Mouse (Mus musculus) forebrain, embryonic 12.5 days (tissue): ENCODE measurements at regions not wholly inside any gene's neighbourhood (a gene's known extent, or its start where the extent isn't known, plus 50 kb on each side); places are given as distances from the start of the nearest gene placed in this dataset.

ENCODE experiments used
- ATAC-seq: fragments of 200-750 bp; cut with Nextera tagmentation; 2 replicates; pipeline ENCODE4 v1.8.0; 2017; ENCODE audit warnings: moderate TSS enrichment; ENCODE audit not compliant: low FRiP score
- H3K27ac ChIP-seq: fragments of 300-500 bp; sonication (generic); 2 replicates; pipeline ENCODE4 v1.5.1; 2016; ENCODE audit warnings: mild to moderate bottlenecking
- H3K27me3 ChIP-seq: fragments of 300-500 bp; sonication (generic); 2 replicates; pipeline ENCODE4 v1.6.1; 2016; ENCODE audit warnings: mild to moderate bottlenecking
- H3K36me3 ChIP-seq: fragments of 300-500 bp; sonication (generic); replicated peaks from 2 replicates; pipeline ENCODE4 v1.6.1; 2016; ENCODE audit warnings: mild to moderate bottlenecking
- H3K4me1 ChIP-seq: fragments of 300-500 bp; sonication (generic); 2 replicates; pipeline ENCODE4 v1.6.1; 2016
- H3K4me2 ChIP-seq: fragments of 300-500 bp; sonication (generic); 2 replicates; pipeline ENCODE4 v1.6.1; 2016; ENCODE audit warnings: mild to moderate bottlenecking, moderate library complexity
- H3K4me3 ChIP-seq: fragments of 300-500 bp; sonication (generic); replicated peaks from 2 replicates; pipeline ENCODE4 v1.5.1; 2016; ENCODE audit warnings: mild to moderate bottlenecking
- H3K9ac ChIP-seq: fragments of 300-500 bp; sonication (generic); 2 replicates; pipeline ENCODE4 v1.6.1; 2016; ENCODE audit warnings: mild to moderate bottlenecking
- H3K9me3 ChIP-seq: fragments of 300-500 bp; sonication (generic); 2 replicates; pipeline ENCODE4 v1.6.1; 2016
- WGBS: fragments of 180-500 bp; shearing (Covaris S2); methylation state at CpG from one replicate; pipeline ENCODE4 v1.1.7; 2016; 5-methylcytosine and 5-hydroxymethylcytosine counted together

- H3K27ac ChIP-seq: no peak overlapping the region
- peaks cover 34% of the 10 kb centered on the region for H3K27me3 ChIP-seq
- H3K36me3 ChIP-seq: no peaks in the 10 kb centered on the region
- peaks cover 6% of the 10 kb centered on the region; the same call in 1 of the 2 replicates for H3K4me1 ChIP-seq
- no peak overlapping the region for H3K4me3 ChIP-seq
- 25% methylated on average over 6 of the region's 6 CpGs for WGBS
- H3K9me3 ChIP-seq: no peaks in the 10 kb centered on the region
- ATAC-seq: peak; percentile 61; the same call in 1 of the 2 replicates
- H3K9ac ChIP-seq: no peak overlapping the region
- H3K4me2 ChIP-seq: no peak overlapping the region
Measured at GRCm38 (mm10) chr14:71936373-71937156, 555.1 kb downstream of the Gm9195 start.

DNA sequence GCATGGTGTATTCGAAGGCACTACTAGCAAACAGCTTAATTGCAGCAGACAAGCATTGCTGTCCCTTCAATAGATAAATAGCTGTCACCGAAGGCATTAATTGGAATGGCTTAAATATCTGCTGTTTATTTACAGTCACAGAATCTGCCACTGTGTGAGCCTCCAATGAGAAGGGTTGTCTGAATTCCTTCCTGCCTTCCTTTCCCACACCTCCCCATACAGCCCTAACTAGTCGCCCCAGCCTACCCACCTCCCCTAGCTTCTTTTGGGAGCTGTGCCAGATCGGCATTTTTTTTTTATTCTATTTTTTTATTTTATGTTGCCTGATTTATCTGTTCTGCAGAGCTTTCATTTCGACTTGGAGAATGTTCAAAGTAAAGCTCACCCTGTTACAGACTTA, 575.7 kb downstream of the Gm9195 start:
- H3K9me3 ChIP-seq: no peaks in the 10 kb centered on the region
- H3K4me2 ChIP-seq: no peak overlapping the region
- WGBS: 75% methylated on average over 5 of the region's 5 CpGs
- ATAC-seq: no peak
- no peaks in the 10 kb centered on the region for H3K36me3 ChIP-seq
- no peak overlapping the region for H3K9ac ChIP-seq
- no peak overlapping the region for H3K27ac ChIP-seq
- H3K4me3 ChIP-seq: no peak overlapping the region
- 0 out of 2 replicates have a peak, but pooled peaks cover 6% of the 10 kb centered on the region for H3K4me1 ChIP-seq
- no peaks in the 10 kb centered on the region for H3K27me3 ChIP-seq

- Histone ChIP-seq H3K4me3 (no peak overlapping the region), H3K4me1 (no peaks in the 10 kb centered on the region), H3K27ac (no peak overlapping the region), H3K4me2 (no peak overlapping the region), H3K9me3 (no peaks in the 10 kb centered on the region), H3K27me3 (no peaks in the 10 kb centered on the region), H3K9ac (no peak overlapping the region), H3K36me3 (no peaks in the 10 kb centered on the region)
- WGBS: 62% methylated on average over 2 of the region's 2 CpGs
- ATAC-seq: no peak
Measured at GRCm38 (mm10) chr14:71910936-71911335, 580.7 kb downstream of the Gm9195 start.

DNA sequence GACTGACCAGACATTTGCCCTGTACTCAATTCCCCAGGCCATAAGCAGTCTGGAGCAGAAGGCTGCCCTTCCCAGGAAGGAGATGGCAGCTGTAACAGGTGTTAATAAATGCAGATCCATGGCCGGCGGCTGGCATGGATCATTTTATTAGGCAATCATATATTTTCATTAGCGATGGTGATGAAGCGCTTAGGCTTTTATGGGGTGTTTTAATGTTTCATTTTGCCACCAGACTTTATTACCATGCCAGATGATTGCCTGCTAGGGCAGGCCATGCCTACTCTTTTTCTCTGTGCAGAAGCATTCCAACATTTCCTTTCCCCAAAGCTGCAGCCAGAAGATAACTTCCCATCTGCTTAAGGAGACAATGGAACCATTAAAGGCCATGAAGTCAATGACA, 596.2 kb downstream of the Gm9195 start:
- H3K4me1 ChIP-seq: no peaks in the 10 kb centered on the region
- no peak for ATAC-seq
- no peaks in the 10 kb centered on the region for H3K9me3 ChIP-seq
- 93% methylated on average over 4 of the region's 4 CpGs for WGBS
- H3K36me3 ChIP-seq: no peaks in the 10 kb centered on the region
- no peak overlapping the region for H3K4me3 ChIP-seq
- H3K9ac ChIP-seq: no peak overlapping the region
- no peak overlapping the region for H3K4me2 ChIP-seq
- H3K27me3 ChIP-seq: no peaks in the 10 kb centered on the region
- H3K27ac ChIP-seq: no peak overlapping the region

GRCm38 (mm10) chr14:71894811-71895210, 596.8 kb downstream of the Gm9195 start:
- Histone ChIP-seq H3K4me3 (no peak overlapping the region), H3K4me2 (no peak overlapping the region), H3K9me3 (no peaks in the 10 kb centered on the region), H3K36me3 (no peaks in the 10 kb centered on the region), H3K9ac (no peak overlapping the region), H3K27ac (no peak overlapping the region), H3K4me1 (no peaks in the 10 kb centered on the region), H3K27me3 (no peaks in the 10 kb centered on the region)
- 86% methylated on average over 4 of the region's 4 CpGs for WGBS
- no peak for ATAC-seq

DNA sequence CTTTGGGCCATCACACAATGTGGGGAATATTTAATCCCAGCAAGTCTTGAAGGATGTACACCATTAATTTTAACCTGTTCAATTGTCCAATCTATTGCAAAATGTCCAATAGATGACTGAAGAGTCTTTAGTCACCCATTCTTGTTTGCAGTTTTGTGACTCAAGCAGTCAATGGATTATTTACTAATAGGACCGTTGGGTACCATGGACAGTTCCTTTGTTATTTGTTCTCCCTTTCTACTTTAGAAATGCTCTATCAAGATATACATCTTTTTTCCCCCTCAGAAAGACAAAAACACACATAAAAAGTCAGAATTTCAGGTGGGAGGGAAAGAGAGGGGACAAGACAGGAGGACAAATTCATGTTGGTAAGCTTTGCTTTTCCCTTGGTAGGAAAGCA, 598.3 kb downstream of the Gm9195 start:
- no peaks in the 10 kb centered on the region for H3K9me3 ChIP-seq
- 66% methylated on average over 1 of the region's 1 CpGs for WGBS
- no peak overlapping the region for H3K4me2 ChIP-seq
- no peaks in the 10 kb centered on the region for H3K36me3 ChIP-seq
- H3K27ac ChIP-seq: no peak overlapping the region
- H3K4me1 ChIP-seq: no peaks in the 10 kb centered on the region
- H3K9ac ChIP-seq: no peak overlapping the region
- H3K27me3 ChIP-seq: no peaks in the 10 kb centered on the region
- no peak overlapping the region for H3K4me3 ChIP-seq
- no peak for ATAC-seq

DNA sequence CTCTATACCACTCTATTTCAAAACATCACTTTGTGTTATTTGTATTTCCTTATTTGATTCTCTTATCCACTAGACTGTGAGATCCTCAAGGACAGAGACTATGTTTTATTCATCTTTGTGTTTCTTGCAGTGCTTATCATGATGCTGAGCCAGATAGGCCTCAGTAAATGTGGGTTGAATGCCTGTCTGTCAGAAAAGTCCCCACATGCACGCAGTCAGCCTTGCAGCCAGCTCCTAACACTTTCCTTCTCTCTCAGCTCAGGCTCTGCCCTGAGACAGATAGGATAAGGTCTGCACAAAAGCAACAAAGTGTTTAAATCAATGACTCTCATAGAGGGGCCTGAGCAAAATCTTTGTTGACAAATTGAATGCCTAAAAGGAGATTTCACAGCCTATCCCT, 600.0 kb downstream of the Gm9195 start:
- Histone ChIP-seq H3K4me3 (no peak overlapping the region), H3K27me3 (no peaks in the 10 kb centered on the region), H3K4me1 (no peaks in the 10 kb centered on the region), H3K9me3 (no peaks in the 10 kb centered on the region), H3K27ac (no peak overlapping the region), H3K36me3 (no peaks in the 10 kb centered on the region), H3K4me2 (no peak overlapping the region), H3K9ac (no peak overlapping the region)
- no peak for ATAC-seq
- WGBS: 76% methylated on average over 1 of the region's 1 CpGs

- no peaks in the 10 kb centered on the region for H3K4me1 ChIP-seq
- no peak overlapping the region for H3K4me3 ChIP-seq
- H3K27ac ChIP-seq: no peak overlapping the region
- no peaks in the 10 kb centered on the region for H3K36me3 ChIP-seq
- no peaks in the 10 kb centered on the region for H3K27me3 ChIP-seq
- H3K9me3 ChIP-seq: no peaks in the 10 kb centered on the region
- WGBS: 84% methylated on average over 2 of the region's 2 CpGs
- ATAC-seq: no peak
- H3K9ac ChIP-seq: no peak overlapping the region
- H3K4me2 ChIP-seq: no peak overlapping the region
Measured at GRCm38 (mm10) chr14:71882871-71883270, 608.8 kb downstream of the Gm9195 start.

DNA sequence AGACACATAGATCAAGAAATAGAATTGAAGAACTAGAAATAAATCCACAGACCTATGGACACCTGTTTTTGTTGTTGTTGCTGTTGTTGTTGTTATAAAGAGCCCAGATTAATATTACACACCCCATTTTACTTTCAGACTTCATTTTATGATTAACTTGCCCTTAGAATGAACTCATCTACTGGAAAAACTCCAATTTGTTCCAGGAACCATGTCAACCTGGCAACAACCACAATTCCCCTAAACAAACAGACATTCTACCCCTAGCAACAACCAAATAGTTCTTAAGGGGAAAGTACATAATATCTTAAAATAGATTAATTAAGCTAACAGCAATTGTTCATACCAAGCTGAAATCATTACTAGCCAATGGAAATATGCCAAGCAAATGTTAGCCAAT, 646.1 kb downstream of the Gm9195 start:
- no peak for ATAC-seq
- H3K4me1 ChIP-seq: no peaks in the 10 kb centered on the region
- H3K27me3 ChIP-seq: no peaks in the 10 kb centered on the region
- no peak overlapping the region for H3K9ac ChIP-seq
- H3K36me3 ChIP-seq: no peaks in the 10 kb centered on the region
- H3K4me3 ChIP-seq: no peak overlapping the region
- H3K27ac ChIP-seq: no peak overlapping the region
- no peaks in the 10 kb centered on the region for H3K9me3 ChIP-seq
- H3K4me2 ChIP-seq: no peak overlapping the region

GRCm38 (mm10) chr14:71808863-71809487, 682.7 kb downstream of the Gm9195 start:
- Histone ChIP-seq H3K4me3 (no peak overlapping the region), H3K9me3 (no peaks in the 10 kb centered on the region), H3K36me3 (no peaks in the 10 kb centered on the region), H3K4me2 (no peak overlapping the region), H3K4me1 (no peaks in the 10 kb centered on the region), H3K27me3 (no peaks in the 10 kb centered on the region), H3K9ac (no peak overlapping the region), H3K27ac (no peak overlapping the region)
- no peak for ATAC-seq
- 60% methylated on average over 13 of the region's 13 CpGs for WGBS

GRCm38 (mm10) chr14:71805624-71806023, 686.0 kb downstream of the Gm9195 start:
- Histone ChIP-seq H3K9me3 (no peaks in the 10 kb centered on the region), H3K4me3 (no peak overlapping the region), H3K36me3 (no peaks in the 10 kb centered on the region), H3K4me1 (no peaks in the 10 kb centered on the region), H3K27me3 (no peaks in the 10 kb centered on the region), H3K9ac (no peak overlapping the region), H3K27ac (no peak overlapping the region), H3K4me2 (no peak overlapping the region)
- 77% methylated on average over 3 of the region's 3 CpGs for WGBS
- ATAC-seq: no peak

- Histone ChIP-seq H3K4me3 (no peak overlapping the region), H3K4me1 (peaks cover 4% of the 10 kb centered on the region; the same call in 1 of the 2 replicates), H3K27me3 (no peaks in the 10 kb centered on the region), H3K4me2 (no peak overlapping the region), H3K36me3 (no peaks in the 10 kb centered on the region), H3K9me3 (no peaks in the 10 kb centered on the region), H3K9ac (no peak overlapping the region), H3K27ac (no peak overlapping the region)
- WGBS: 72% methylated on average over 4 of the region's 4 CpGs
- ATAC-seq: no peak
Measured at GRCm38 (mm10) chr14:71799861-71800260, 691.8 kb downstream of the Gm9195 start.

- no peak for ATAC-seq
- H3K4me1 ChIP-seq: peaks cover 4% of the 10 kb centered on the region; the same call in 1 of the 2 replicates
- H3K9ac ChIP-seq: no peak overlapping the region
- H3K4me2 ChIP-seq: no peak overlapping the region
- no peaks in the 10 kb centered on the region for H3K27me3 ChIP-seq
- no peaks in the 10 kb centered on the region for H3K9me3 ChIP-seq
- WGBS: 91% methylated on average over 3 of the region's 3 CpGs
- H3K4me3 ChIP-seq: no peak overlapping the region
- H3K36me3 ChIP-seq: no peaks in the 10 kb centered on the region
- H3K27ac ChIP-seq: no peak overlapping the region
Measured at GRCm38 (mm10) chr14:71795713-71796112, 695.9 kb downstream of the Gm9195 start.
